Mouse (Mus musculus): Measurements from ENCODE around the gene Zfp217. TPM values are rescaled to one million over a fixed set of nuclear protein-coding genes. Genes with fewer than 3 reads are reported as not detected.

Zfp217 gene
- polyA plus RNA-seq, 1 experiment from 2014 or later = 4.4 TPM

DNA sequence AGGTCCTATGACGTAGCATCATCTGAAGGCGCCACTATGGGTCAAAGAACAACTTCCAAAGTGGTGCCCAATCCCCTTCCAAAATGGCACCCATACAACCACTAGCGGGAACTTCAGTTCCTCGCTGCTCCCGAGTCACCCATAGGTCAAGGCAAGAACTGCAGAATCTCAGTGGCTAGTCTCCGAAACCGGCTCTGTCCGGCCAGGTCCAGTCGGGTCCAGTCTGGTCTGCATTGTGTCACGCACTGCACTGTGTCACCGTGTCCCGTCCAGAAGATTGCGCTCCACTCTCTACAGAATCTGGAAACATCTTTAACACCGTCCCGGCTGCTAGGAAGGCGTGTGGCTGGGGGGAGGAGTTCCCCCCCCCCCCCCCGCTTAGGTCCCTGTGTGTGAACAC is 53.7 kb downstream of the Zfp217 start:
- H3K36me3 ChIP-seq (ENCODE audit: insufficient read depth, low read length) = no peaks in the 10 kb centered on the region
- H3K27ac ChIP-seq (ENCODE audit: low read length) = no peak overlapping the region
- H3K27me3 ChIP-seq (ENCODE audit: insufficient read depth, low read length) = no peaks in the 10 kb centered on the region
- 95% methylated on average over 16 of the region's 17 CpGs for WGBS
- no peak overlapping the region for H3K4me2 ChIP-seq (replicated peaks; ENCODE audit: low read depth, low read length)
- H3K4me3 ChIP-seq (ENCODE audit: low read length) = no peak overlapping the region
- peaks cover 4% of the 10 kb centered on the region; the same call in 1 of the 2 replicates for H3K9me3 ChIP-seq (ENCODE audit: low read length)
- no peak for ATAC-seq (ENCODE audit: low FRiP score, low TSS enrichment)
- peaks cover 4% of the 10 kb centered on the region; the same call in 1 of the 2 replicates for H3K4me1 ChIP-seq (ENCODE audit: insufficient read depth, low read length)
- no peak overlapping the region for H3K9ac ChIP-seq (replicated peaks; ENCODE audit: low read length)

DNA sequence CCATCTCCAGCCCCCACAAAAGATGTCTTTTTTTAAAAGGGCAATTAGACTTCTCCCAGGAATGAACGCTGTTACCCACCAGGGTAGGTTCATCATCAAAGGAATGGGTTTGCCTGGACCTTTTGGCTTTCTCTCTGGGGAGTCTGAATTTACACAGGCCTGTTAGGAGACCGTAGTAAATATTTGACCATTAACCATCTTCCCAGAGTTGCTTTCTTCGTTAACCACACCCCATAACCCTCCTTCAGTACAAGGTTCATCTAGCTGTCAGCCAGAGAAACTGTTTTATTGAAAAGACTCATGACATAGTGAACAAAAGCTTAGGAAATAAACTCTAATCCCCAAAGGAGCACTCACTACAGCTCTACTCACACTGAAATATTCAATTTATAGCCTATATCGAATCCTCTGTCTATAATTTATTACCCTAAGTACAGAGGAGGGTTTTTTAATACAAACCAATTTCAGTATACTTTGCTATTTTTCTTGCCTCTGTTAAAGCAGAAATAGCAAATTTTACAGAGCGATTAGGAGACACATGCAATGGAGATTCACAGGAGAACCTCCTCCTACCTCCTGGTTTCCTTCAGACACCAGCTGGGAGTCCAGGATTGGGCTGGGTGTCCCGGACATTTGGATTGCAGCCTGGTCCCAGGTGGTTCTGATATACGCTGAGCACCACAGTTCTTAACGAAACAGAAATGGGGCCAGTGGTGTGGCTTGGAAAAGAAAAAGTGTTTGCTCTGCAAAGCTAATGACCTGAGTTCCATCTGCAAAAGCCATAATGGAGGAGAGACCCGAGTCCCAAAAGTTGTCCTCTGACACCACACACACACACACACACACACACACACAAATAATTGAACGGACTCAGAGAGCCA is 56.1 kb downstream of the Zfp217 start:
- H3K4me3 ChIP-seq (ENCODE audit: low read length) = no peak overlapping the region
- no peaks in the 10 kb centered on the region for H3K36me3 ChIP-seq (ENCODE audit: insufficient read depth, low read length)
- ATAC-seq (ENCODE audit: low FRiP score, low TSS enrichment) = peak; percentile 51; the same call in 1 of the 2 replicates
- no peak overlapping the region for H3K9ac ChIP-seq (replicated peaks; ENCODE audit: low read length)
- WGBS = 49% methylated on average over 10 of the region's 10 CpGs
- H3K9me3 ChIP-seq (ENCODE audit: low read length) = no peaks in the 10 kb centered on the region
- H3K4me1 ChIP-seq (ENCODE audit: insufficient read depth, low read length) = peaks cover 4% of the 10 kb centered on the region; the same call in 1 of the 2 replicates
- H3K27me3 ChIP-seq (ENCODE audit: insufficient read depth, low read length) = no peaks in the 10 kb centered on the region
- 0 out of 2 replicates have a peak overlapping the region, but pooled peaks have one; percentile 64 for H3K27ac ChIP-seq (ENCODE audit: low read length)
- H3K4me2 ChIP-seq (replicated peaks; ENCODE audit: low read depth, low read length) = no peak overlapping the region

DNA sequence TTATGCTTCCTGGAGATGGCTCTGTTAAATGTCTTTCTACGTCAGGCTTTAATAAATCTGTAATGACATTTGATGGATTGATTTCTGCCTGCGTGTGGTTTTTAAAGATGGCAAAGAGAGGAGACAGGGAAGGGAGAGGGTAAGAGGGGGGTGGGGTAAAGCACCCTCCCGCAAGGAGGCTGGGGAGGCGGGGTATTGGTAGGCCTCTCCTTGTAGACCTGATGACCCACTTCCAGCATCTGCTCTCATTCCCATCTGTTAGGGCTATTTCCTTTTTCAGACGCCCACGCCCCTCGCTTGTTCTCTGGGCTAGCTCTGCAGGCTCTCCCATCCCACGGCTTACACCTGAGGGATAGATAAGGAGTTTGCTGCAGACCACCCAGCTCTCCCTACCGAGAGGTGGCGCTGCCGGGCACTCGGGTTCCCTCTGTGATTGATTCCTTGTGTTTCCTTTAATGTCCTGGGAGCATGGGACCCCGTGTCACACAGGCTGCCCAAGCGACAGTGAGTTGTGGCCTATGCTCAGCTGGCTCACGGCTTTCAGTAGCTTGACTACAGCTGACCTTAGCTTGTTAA is 69.4 kb downstream of the Zfp217 start:
- Histone ChIP-seq H3K27me3 (ENCODE audit: insufficient read depth, low read length) (no peaks in the 10 kb centered on the region), H3K9ac (replicated peaks; ENCODE audit: low read length) (no peak overlapping the region), H3K4me3 (ENCODE audit: low read length) (no peak overlapping the region), H3K9me3 (ENCODE audit: low read length) (no peaks in the 10 kb centered on the region), H3K4me2 (replicated peaks; ENCODE audit: low read depth, low read length) (no peak overlapping the region), H3K4me1 (ENCODE audit: insufficient read depth, low read length) (peaks cover 8% of the 10 kb centered on the region), H3K36me3 (ENCODE audit: insufficient read depth, low read length) (no peaks in the 10 kb centered on the region), H3K27ac (ENCODE audit: low read length) (no peak overlapping the region)
- no peak for ATAC-seq (ENCODE audit: low FRiP score, low TSS enrichment)
- WGBS = 42% methylated on average over 15 of the region's 15 CpGs

DNA sequence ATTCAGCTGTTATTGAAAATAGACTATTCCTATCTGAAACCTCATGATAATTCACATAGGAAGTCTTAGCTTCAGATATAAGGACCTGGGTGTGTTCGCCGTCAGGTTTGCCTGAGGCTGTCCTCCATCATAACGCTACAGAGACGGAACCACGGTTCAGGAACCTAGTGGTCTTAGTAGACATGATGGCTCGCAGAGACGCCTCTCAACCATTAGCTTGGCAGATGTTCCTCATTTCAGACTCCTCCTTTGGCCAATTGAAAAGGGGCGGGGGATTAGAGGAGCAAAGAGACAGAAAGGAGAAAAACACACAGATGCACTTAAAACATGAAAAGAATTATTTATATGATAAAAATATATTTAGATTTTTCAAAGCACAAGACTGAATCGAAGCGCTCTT is 69.9 kb downstream of the Zfp217 start:
- H3K9ac ChIP-seq (replicated peaks; ENCODE audit: low read length) = no peak overlapping the region
- no peak overlapping the region for H3K4me3 ChIP-seq (ENCODE audit: low read length)
- H3K4me1 ChIP-seq (ENCODE audit: insufficient read depth, low read length) = peaks cover 8% of the 10 kb centered on the region
- no peaks in the 10 kb centered on the region for H3K9me3 ChIP-seq (ENCODE audit: low read length)
- no peaks in the 10 kb centered on the region for H3K36me3 ChIP-seq (ENCODE audit: insufficient read depth, low read length)
- H3K27ac ChIP-seq (ENCODE audit: low read length) = no peak overlapping the region
- no peak overlapping the region for H3K4me2 ChIP-seq (replicated peaks; ENCODE audit: low read depth, low read length)
- WGBS = 88% methylated on average over 10 of the region's 10 CpGs
- no peaks in the 10 kb centered on the region for H3K27me3 ChIP-seq (ENCODE audit: insufficient read depth, low read length)
- no peak for ATAC-seq (ENCODE audit: low FRiP score, low TSS enrichment)

DNA sequence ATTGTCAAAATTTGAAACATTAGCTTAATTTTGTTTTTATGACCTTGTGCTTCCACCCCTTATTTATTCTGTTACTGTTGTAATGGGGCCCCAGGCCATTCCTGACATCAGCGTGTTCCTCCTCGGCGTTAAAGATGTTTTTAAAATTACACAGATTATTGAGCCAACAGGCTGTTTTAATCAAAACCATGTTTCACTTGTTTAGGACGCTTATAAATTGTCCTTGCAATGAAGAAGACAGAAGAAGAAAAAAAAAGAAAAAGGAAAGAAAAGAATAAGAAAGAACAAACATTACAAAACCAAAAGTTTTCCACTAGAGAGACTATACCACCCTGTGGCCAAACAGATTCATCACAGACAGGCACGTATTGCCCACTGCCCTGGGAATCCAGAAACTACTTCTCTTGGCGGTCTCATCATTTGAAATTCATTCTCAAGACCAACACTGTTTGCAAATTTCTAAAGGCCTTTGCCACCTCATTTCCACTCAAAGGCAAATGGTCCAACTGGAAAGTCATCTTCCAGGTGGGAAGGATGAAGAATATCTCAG is 70.9 kb downstream of the Zfp217 start:
- H3K9ac ChIP-seq (replicated peaks; ENCODE audit: low read length) = no peak overlapping the region
- H3K9me3 ChIP-seq (ENCODE audit: low read length) = no peaks in the 10 kb centered on the region
- 52% methylated on average over 6 of the region's 6 CpGs for WGBS
- H3K4me2 ChIP-seq (replicated peaks; ENCODE audit: low read depth, low read length) = no peak overlapping the region
- H3K36me3 ChIP-seq (ENCODE audit: insufficient read depth, low read length) = no peaks in the 10 kb centered on the region
- no peak overlapping the region for H3K27ac ChIP-seq (ENCODE audit: low read length)
- peaks cover 11% of the 10 kb centered on the region for H3K4me1 ChIP-seq (ENCODE audit: insufficient read depth, low read length)
- ATAC-seq (ENCODE audit: low FRiP score, low TSS enrichment) = no peak
- no peaks in the 10 kb centered on the region for H3K27me3 ChIP-seq (ENCODE audit: insufficient read depth, low read length)
- H3K4me3 ChIP-seq (ENCODE audit: low read length) = no peak overlapping the region

DNA sequence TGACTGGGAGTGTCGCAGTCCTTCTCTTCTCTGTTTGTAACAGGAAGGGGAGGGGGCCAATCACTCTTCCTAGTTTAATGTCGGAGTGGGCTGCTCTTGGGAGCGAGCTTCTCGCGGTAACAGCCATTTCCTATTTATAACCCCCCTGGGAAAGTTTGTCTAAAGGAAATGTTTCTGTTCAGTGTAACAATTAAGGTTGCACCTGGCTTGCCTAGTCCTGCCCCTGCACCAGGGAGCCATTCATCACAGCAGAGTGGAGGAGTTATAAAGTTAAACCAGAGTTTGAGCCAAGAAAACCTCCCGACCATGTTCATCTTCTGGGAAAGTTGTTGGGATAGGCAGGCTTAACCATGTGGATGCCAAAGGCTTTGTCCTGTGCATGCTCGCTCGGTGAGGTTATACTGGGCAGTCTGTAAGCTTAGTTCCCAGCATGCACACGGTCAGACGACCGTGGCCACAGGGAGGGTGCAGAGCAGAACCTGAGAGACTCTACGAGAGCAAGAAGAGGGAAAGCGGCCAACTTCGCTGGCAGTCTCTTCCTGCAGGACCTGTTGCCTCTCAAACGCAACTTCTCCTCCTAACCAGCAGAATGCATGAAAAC is 77.2 kb downstream of the Zfp217 start:
- Histone ChIP-seq H3K4me2 (replicated peaks; ENCODE audit: low read depth, low read length) (peak overlapping the region; percentile 54), H3K9ac (replicated peaks; ENCODE audit: low read length) (peak overlapping the region; percentile 33), H3K4me1 (ENCODE audit: insufficient read depth, low read length) (peaks cover 20% of the 10 kb centered on the region), H3K27ac (ENCODE audit: low read length) (peak overlapping the region; percentile 81), H3K27me3 (ENCODE audit: insufficient read depth, low read length) (no peaks in the 10 kb centered on the region), H3K9me3 (ENCODE audit: low read length) (peaks cover 14% of the 10 kb centered on the region), H3K4me3 (ENCODE audit: low read length) (peak overlapping the region; percentile 28), H3K36me3 (ENCODE audit: insufficient read depth, low read length) (no peaks in the 10 kb centered on the region)
- peak; percentile 93 for ATAC-seq (ENCODE audit: low FRiP score, low TSS enrichment)
- 7% methylated on average over 15 of the region's 15 CpGs for WGBS

DNA sequence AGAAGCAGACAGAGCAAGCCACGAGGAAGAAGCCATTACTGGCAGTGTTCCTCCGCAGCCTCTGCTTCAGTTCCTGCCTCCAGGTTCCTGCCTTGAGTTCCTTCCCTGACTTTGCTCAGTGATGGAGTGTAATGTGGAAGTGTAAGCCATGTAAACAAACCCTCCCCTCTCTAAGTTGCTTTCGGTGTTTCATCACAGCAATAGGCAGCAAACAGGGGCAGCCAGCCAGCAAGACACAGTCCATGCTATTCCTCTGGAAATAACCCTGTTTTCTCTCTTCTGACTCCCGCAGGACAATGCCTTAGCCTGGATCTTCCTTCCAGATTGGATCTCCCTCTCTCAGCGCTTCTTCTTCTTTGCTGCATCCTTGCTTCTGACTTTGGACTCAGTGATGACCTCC is 77.9 kb downstream of the Zfp217 start:
- H3K4me1 ChIP-seq (ENCODE audit: insufficient read depth, low read length) = peaks cover 20% of the 10 kb centered on the region
- no peak overlapping the region for H3K4me3 ChIP-seq (ENCODE audit: low read length)
- no peak overlapping the region for H3K9ac ChIP-seq (replicated peaks; ENCODE audit: low read length)
- no peak overlapping the region for H3K4me2 ChIP-seq (replicated peaks; ENCODE audit: low read depth, low read length)
- peak overlapping the region; percentile 81 for H3K27ac ChIP-seq (ENCODE audit: low read length)
- no peak for ATAC-seq (ENCODE audit: low FRiP score, low TSS enrichment)
- H3K36me3 ChIP-seq (ENCODE audit: insufficient read depth, low read length) = no peaks in the 10 kb centered on the region
- H3K9me3 ChIP-seq (ENCODE audit: low read length) = peaks cover 16% of the 10 kb centered on the region
- 67% methylated on average over 5 of the region's 5 CpGs for WGBS
- no peaks in the 10 kb centered on the region for H3K27me3 ChIP-seq (ENCODE audit: insufficient read depth, low read length)

DNA sequence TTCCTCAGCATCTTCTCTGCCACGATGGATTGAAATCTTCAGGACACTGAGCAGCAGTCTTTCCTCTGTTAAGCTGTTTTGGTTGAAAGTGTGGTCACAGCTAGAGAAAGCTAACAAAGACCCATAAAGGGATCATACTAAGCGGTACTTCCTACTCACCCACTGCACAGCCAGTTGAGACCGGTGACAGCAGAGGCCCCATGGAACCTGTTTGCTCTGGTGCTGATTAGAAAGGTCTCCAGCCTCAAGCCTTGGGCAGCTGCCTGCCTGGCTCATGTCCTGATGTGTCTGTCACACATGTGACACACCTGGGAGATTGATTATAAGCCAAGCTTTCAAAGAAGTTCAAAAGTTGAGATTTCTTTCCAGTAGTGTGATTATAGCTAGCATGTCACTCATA is 85.5 kb downstream of the Zfp217 start:
- Histone ChIP-seq H3K4me3 (ENCODE audit: low read length) (no peak overlapping the region), H3K9me3 (ENCODE audit: low read length) (peaks cover 17% of the 10 kb centered on the region), H3K4me2 (replicated peaks; ENCODE audit: low read depth, low read length) (no peak overlapping the region), H3K27me3 (ENCODE audit: insufficient read depth, low read length) (no peaks in the 10 kb centered on the region), H3K4me1 (ENCODE audit: insufficient read depth, low read length) (no peaks in the 10 kb centered on the region), H3K27ac (ENCODE audit: low read length) (no peak overlapping the region), H3K9ac (replicated peaks; ENCODE audit: low read length) (no peak overlapping the region), H3K36me3 (ENCODE audit: insufficient read depth, low read length) (no peaks in the 10 kb centered on the region)
- no peak for ATAC-seq (ENCODE audit: low FRiP score, low TSS enrichment)
- WGBS = 74% methylated on average over 3 of the region's 3 CpGs

DNA sequence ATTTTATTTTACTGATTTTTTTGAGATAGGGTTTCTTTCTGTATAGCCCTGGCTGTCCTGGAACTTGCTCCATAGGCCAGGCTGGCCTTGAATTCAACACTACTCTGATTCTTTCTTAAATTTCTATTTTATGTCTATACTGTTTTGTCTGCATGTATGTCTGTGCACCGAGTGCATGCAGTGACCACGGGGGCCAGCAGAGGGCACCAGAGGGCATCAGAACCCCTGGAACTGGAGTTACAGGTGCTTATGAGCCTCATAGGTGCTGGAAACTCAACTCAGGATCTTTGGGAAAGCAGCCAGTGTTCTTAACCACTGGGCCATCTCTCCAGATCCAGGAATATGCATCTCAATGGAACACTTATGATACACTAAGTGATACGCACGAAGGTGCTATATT is 87.8 kb downstream of the Zfp217 start:
- ATAC-seq (ENCODE audit: low FRiP score, low TSS enrichment) = no peak
- Histone ChIP-seq H3K4me1 (ENCODE audit: insufficient read depth, low read length) (no peaks in the 10 kb centered on the region), H3K36me3 (ENCODE audit: insufficient read depth, low read length) (no peaks in the 10 kb centered on the region), H3K27me3 (ENCODE audit: insufficient read depth, low read length) (no peaks in the 10 kb centered on the region), H3K27ac (ENCODE audit: low read length) (no peak overlapping the region), H3K9me3 (ENCODE audit: low read length) (peaks cover 6% of the 10 kb centered on the region; the same call in 1 of the 2 replicates), H3K4me2 (replicated peaks; ENCODE audit: low read depth, low read length) (no peak overlapping the region), H3K4me3 (ENCODE audit: low read length) (no peak overlapping the region), H3K9ac (replicated peaks; ENCODE audit: low read length) (no peak overlapping the region)
- 68% methylated on average over 4 of the region's 4 CpGs for WGBS

Data from kidney, embryonic 16.5 days (tissue).